Mouse (Mus musculus) kidney, postnatal 10 days (tissue): ENCODE data around the gene Kif28.
"Not testable (repeated sequence)": the region's sequence is repeated elsewhere in the genome, so short reads cannot be mapped to it uniquely, and the experiment has no call there.

Source experiments
- DNase-seq: peaks from one replicate; pipeline ENCODE4 v3.0.0; 2021; ENCODE audit warnings: mixed read lengths

The Kif28 gene

GRCm38 (mm10) chr1:179689479-179689878 is 55.6 kb downstream of the Kif28 start:
- DNase-seq, result no peak

GRCm38 (mm10) chr1:179688914-179689313 is 56.2 kb downstream of the Kif28 start:
- DNase-seq, result no peak

GRCm38 (mm10) chr1:179688415-179688814 is 56.7 kb downstream of the Kif28 start:
- DNase-seq, result no peak

DNA sequence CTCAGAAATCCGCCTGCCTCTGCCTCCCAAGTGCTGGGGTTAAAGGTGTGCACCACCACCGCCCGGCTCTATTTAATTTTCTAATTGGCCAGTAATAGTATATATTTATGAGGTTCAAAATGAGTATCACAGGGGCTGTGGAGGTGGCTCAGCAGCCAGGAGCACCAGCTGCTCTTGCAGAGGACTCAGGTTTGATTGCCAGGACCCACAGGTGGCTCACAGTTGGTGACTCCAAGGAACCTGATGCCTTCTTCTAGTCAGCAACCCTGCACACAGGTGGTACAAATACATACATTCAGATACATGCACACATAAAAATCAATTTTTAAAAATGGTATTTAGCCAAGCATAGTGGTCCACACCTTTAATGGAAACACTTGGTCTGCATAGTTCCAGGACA is 57.1 kb downstream of the Kif28 start:
- DNase-seq, result no peak

DNA sequence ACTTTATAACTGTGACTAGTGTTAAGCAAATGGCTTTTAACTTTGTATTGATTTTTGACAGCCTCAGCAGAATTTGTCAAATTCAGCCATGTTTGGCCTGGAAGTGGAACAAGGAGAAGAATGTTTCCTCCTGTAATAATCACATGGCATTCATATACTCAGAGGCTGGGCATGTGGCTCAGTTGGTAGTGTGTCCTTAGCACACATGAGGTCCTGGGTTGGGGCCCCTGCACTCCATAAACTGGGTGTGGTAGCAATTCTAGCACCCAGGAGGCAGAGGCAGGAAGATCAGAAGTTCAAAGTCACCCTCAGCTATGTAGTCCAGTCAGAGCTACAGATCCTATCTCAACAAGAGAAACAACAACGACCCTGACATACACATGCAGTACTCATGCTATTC is 57.8 kb downstream of the Kif28 start:
- no peak for DNase-seq

DNA sequence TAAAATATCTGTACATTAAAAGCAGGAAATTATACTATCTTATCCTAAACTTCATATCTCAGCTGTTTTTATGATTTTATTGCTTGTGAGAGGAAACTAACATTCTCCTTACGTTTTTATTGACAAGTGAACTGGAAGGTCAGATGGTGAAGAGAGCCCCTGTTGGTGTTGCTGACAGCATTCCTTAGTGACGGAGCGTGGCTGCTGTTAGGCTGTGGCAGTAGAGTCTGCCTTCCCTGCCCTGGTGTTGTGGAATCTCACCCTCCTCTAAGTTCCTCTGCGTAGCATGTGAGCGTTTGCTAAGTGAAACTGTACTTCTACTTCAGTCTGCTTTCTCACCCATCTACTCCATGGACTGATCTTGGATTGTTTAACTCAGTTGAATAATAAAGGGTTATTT is 58.3 kb downstream of the Kif28 start:
- DNase-seq, result no peak

DNA sequence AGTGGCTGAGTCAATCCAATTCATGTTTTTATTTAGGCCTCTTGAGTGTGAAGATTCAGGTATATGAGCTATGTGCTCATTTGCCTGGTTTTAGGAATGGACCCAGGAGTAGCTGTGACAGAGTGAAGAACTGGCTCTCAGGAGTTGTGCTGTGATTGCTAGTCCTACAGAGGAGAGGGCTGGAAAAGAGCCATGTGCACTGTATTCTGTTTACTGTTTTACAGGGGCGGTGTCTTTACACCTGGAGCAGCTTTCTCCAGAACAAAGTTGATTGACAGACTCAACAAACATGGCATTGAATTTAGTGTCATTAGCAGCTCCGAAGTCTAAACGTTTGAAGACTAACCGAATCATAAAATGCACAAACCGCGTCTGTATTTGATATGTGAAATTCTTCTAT is 58.7 kb downstream of the Kif28 start:
- DNase-seq, result no peak

- not testable (repeated sequence) for DNase-seq
Measured at GRCm38 (mm10) chr1:179682753-179683152, 62.3 kb downstream of the Kif28 start.

GRCm38 (mm10) chr1:179679326-179679725 is 65.7 kb downstream of the Kif28 start:
- no peak for DNase-seq

DNA sequence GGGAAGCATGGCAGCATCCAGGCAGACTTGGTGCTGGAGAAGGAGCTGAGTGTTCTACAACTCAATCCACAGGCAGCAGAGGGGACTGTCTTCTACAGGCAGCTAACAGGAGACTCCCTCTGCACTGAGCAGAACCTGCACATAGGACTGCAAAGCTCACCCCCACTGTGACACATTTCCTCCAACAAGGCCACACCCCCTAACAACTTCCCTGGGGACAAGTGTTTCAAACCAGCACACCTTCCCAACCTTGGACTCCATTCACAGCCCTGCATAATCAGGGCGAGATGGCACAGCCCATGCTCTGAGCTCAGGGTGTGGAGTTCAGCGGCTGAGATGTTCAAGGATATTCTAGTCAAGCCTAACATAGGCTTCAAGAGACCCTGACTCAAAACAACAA is 68.0 kb downstream of the Kif28 start:
- no peak for DNase-seq

- no peak for DNase-seq
Measured at GRCm38 (mm10) chr1:179674355-179674754, 70.7 kb downstream of the Kif28 start.

- peak; percentile 31 for DNase-seq
Measured at GRCm38 (mm10) chr1:179668836-179669537, 76.1 kb downstream of the Kif28 start.

DNA sequence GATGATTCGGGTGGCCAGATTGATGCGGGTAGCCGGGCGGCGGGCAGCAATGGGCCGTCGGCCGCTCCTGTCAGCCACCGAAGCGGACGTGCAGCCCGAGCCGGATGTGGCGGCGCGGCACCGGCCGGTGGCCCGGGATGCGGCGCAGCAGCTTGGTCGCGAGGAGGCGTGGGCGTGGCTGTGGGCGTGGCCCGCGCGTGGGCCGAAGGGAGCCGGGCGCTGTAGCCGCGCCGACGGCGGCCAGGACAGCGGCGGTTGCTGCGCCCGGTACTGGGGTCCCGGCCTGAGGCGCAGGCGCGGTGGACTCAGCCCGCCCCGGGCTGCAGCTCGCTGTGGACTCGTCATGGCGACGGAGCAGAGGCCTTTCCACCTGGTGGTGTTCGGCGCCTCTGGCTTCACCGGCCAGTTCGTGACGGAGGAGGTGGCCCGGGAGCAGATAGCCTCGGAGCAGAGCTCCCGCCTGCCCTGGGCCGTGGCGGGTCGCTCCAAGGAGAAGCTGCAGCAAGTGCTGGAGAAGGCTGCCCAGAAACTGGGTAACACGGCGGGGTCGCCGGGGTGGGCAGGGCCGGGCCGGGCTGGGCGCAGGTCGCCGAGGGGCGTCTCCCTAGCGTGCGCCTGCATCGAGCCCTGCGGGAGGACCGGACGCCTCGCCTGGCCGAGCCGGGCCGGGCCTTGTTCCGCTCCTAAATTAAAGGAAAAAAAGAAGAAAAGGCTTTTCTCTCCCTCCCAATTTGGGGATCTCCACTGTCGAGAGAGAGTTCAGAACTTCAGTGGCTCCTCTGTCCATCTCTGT is 76.9 kb downstream of the Kif28 start, which contains the start of gene Sccpdh:
Gene Sccpdh (plus strand): TSS at position 198 of the 793 bp plus-strand sequence.
- peak; percentile 96 for DNase-seq

DNA sequence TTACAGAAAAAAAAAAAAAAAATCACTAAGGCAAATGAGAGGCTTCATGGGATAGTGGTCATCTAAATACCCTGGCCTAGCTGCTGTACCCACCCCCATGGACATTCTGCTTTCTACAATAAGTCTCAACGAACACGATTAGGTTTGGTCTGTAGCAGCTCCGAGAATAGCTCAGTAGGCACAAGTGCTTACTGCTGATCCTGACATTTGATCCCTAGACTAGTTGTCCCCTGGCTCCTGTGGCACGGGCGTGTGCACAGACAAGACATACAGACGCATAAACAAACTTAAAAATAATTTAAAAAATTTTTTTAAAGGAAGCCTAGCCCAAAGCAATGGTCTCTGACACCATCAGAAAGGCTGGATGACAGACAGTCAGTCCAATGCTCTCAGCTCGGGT is 77.6 kb downstream of the Kif28 start:
- DNase-seq, result no peak

GRCm38 (mm10) chr1:179666971-179667370 is 78.1 kb downstream of the Kif28 start:
- DNase-seq, result no peak

GRCm38 (mm10) chr1:179664309-179664930 is 80.7 kb downstream of the Kif28 start:
- no peak for DNase-seq

- DNase-seq, result no peak
Measured at GRCm38 (mm10) chr1:179663065-179663464, 82.0 kb downstream of the Kif28 start.

DNA sequence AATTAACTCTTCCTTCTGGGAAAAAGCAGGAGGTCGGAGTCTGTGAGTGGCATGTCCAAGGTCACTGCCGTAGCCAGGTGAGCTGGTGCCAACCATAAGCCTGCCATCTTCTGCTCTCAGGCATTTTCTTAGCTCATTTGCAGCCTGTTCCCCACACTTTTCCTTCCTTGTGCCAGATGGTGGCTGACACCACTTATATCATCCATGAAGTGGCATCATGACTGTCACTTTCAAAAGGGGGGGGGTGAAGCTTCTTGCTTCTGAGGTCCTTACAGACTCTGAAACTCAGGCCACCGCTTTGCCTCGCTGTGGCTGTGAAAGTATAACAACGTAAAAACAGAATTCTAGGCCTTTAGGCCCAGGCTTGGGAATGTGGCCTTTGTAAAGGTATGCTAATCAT is 93.8 kb downstream of the Kif28 start:
- DNase-seq, result no peak

DNA sequence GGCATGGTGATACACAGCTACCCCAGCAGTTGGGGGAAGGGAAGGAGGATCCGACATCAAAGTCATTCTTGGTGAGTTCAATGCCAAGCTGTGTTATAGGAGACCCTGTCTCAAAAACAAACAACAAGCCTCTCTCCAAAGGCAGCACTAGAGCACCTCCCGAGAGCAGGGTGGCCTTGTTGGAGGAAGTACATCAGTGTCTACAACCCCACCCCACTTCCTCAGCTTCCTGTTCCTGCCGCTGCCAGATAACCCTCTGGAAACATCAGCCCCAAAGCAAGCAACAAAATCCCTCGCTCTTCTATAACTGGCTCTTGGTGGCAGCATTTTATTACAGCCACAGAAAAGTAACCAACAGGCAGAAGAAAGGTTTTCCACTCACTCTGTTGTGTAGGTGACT is 94.8 kb downstream of the Kif28 start:
- no peak for DNase-seq

GRCm38 (mm10) chr1:179649324-179649723 is 95.7 kb downstream of the Kif28 start:
- DNase-seq, result no peak

DNA sequence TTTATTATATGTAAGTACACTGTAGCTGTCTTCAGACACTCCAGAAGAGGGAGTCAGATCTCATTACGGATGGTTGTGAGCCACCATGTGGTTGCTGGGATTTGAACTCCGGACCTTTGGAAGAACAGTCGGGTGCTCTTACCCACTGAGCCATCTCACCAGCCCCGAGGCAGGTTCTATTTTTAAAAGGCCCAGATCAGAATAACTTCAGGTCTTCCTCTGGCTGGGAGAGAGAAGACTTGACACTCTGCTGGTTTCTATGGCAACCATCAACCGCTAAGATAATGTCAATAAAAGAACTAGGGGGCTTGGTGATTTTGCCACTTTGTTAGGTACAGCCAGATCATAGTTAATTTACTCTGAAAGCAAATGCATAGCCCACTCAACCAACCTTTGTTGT is 96.4 kb downstream of the Kif28 start:
- not testable (repeated sequence) for DNase-seq

DNA sequence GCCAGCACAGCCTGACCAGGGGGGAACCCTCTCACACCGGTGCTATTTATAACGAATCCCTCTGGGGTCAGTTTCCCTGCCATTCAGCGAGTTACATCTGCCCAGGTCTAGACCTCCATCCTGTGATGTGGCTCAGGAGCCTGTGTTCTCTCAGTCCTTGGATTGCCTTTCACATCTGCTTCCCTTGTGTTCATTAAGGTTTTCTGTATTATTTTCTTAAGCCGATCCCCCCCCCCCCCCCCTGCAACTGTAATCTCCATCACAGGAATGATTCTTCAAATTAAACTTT is 99.1 kb downstream of the Kif28 start:
- DNase-seq, result no peak
